Mouse (Mus musculus) liver, embryonic 14.5 days (tissue): ENCODE data around the gene Frem2.

Experiments used
- CTCF ChIP-seq: IDR thresholded peaks from 2 replicates; pipeline ENCODE4 v1.5.1; 2016; ENCODE audit warnings: antibody characterized with exemption, low read depth, control low read depth
- EP300 ChIP-seq: IDR thresholded peaks from 2 replicates; pipeline ENCODE4 v1.6.1; 2016; ENCODE audit warnings: antibody characterized with exemption, low read depth

DNA sequence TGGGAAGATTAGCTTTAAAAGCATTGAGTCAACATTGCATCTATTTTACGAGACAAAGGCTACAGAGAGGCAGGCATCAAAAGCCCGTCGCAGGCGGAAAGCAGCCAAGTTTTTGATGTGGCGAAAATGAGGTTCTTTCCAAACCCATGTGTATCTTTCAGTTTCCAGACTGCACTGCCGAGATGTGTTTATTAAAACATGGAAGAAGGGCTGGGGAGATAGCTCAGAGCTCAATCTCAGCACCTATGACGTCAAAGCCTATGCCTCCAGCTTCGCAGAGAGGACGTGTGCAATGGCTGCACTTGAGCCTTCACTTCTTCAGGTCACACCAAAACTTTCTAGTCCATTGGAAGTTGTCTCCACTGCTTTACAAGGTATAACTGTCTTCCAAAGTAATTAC, 98.9 kb downstream of the Frem2 start:
- TF ChIP-seq CTCF, result no peak
- TF ChIP-seq EP300, result no peak
